8 mouse cellular contexts compared by ENCODE assay signal in genomic region chr15:77756848-77757247, GRCm38 (mm10). TPM values are rescaled to one million over a fixed set of nuclear protein-coding genes. Genes with fewer than 3 reads are reported as not detected.
A peak's percentile ranks its signal among the peaks of the same experiment; 100 is the strongest.
DNase-seq lines count a peak whose midpoint lies in the region; ATAC-seq and TF ChIP-seq lines count a peak whose summit lies in the region.

TSS of gene Apol8 (minus strand) at chr15:77757003.

- WGBS in kidney, postnatal 0 days: 11% methylated on average over 9 of the region's 9 CpGs
- WGBS in kidney, embryonic 16.5 days: 9% methylated on average over 9 of the region's 9 CpGs
- 11% methylated on average over 9 of the region's 9 CpGs for WGBS in hindbrain, embryonic 13.5 days

- TF ChIP-seq CTCF in kidney, postnatal 0 days (IDR thresholded peaks at IDR 0.05; ENCODE audit: low read depth): peak; percentile 88

- no peaks in the 10 kb centered on the region for H3K9me3 ChIP-seq in kidney, postnatal 0 days (replicated peaks; ENCODE audit: low read length)
- no peaks in the 10 kb centered on the region for H3K9me3 ChIP-seq in kidney, embryonic 16.5 days (ENCODE audit: low read length)
- no peaks in the 10 kb centered on the region for H3K9me3 ChIP-seq in hindbrain, embryonic 13.5 days

- peaks cover 19% of the 10 kb centered on the region for H3K36me3 ChIP-seq in kidney, postnatal 0 days (ENCODE audit: insufficient read depth, low read length)
- peaks cover 25% of the 10 kb centered on the region for H3K36me3 ChIP-seq in kidney, embryonic 16.5 days (ENCODE audit: insufficient read depth, low read length)
- peaks cover 18% of the 10 kb centered on the region for H3K36me3 ChIP-seq in hindbrain, embryonic 13.5 days

- H3K4me3 ChIP-seq in kidney, postnatal 0 days (replicated peaks; ENCODE audit: low read depth, low read length): no peak within 1 kb of the TSS
- H3K4me3 ChIP-seq in kidney, embryonic 16.5 days (ENCODE audit: low read length): no peak within 1 kb of the TSS
- no peak within 1 kb of the TSS for H3K4me3 ChIP-seq in hindbrain, embryonic 13.5 days

- DNase-seq in kidney, postnatal 0 days (ENCODE audit: low spot score): peak; percentile 77
- DNase-seq in Muller cell, postnatal 12 days (ENCODE audit: inconsistent ontology term): peak; percentile 36
- DNase-seq in cerebellum, postnatal 10 days: peak; percentile 74 to 80
- peak; percentile 50 for DNase-seq in left cerebral cortex, postnatal 4 days
- peak; percentile 89 for DNase-seq in naive thymus-derived CD4-positive, alpha-beta T cell, adult 2 months (ENCODE audit: low read depth)
- peak; percentile 74 for DNase-seq in thymus, postnatal 4 days

- no peaks in the 10 kb centered on the region for H3K27me3 ChIP-seq in kidney, postnatal 0 days (ENCODE audit: insufficient read depth, low read length)
- no peaks in the 10 kb centered on the region for H3K27me3 ChIP-seq in kidney, embryonic 16.5 days (ENCODE audit: insufficient read depth, low read length)
- no peaks in the 10 kb centered on the region for H3K27me3 ChIP-seq in hindbrain, embryonic 13.5 days

- no peaks in the 10 kb centered on the region for H3K4me1 ChIP-seq in kidney, postnatal 0 days (replicated peaks; ENCODE audit: insufficient read depth, low read length)
- no peaks in the 10 kb centered on the region for H3K4me1 ChIP-seq in kidney, embryonic 16.5 days (ENCODE audit: insufficient read depth, low read length)
- no peaks in the 10 kb centered on the region; the same call in 1 of the 2 replicates for H3K4me1 ChIP-seq in hindbrain, embryonic 13.5 days (replicated peaks)

- no peak for ATAC-seq in kidney, postnatal 0 days (replicated peaks; ENCODE audit: low FRiP score, low read depth)
- no peak for ATAC-seq in kidney, embryonic 16.5 days (ENCODE audit: low FRiP score, low TSS enrichment)
- peak; percentile 32; the same call in 1 of the 2 replicates for ATAC-seq in hindbrain, embryonic 13.5 days (ENCODE audit: low FRiP score)

- intact Hi-C loops in left cerebral cortex, postnatal 4 days (cut with DNase I): no loop called here

- no peak within 1 kb of the TSS for H3K9ac ChIP-seq in kidney, postnatal 0 days (ENCODE audit: low read depth, low read length)
- H3K9ac ChIP-seq in kidney, embryonic 16.5 days (replicated peaks; ENCODE audit: low read length): no peak within 1 kb of the TSS
- H3K9ac ChIP-seq in hindbrain, embryonic 13.5 days: no peak within 1 kb of the TSS

- no peak within 1 kb of the TSS for H3K4me2 ChIP-seq in kidney, postnatal 0 days (ENCODE audit: low read length)
- H3K4me2 ChIP-seq in kidney, embryonic 16.5 days (replicated peaks; ENCODE audit: low read depth, low read length): no peak within 1 kb of the TSS
- H3K4me2 ChIP-seq in hindbrain, embryonic 13.5 days: peak within 1 kb of the TSS; percentile 10; the same call in 1 of the 2 replicates

- H3K27ac ChIP-seq in kidney, postnatal 0 days: no peak within 1 kb of the TSS
- H3K27ac ChIP-seq in kidney, embryonic 16.5 days (ENCODE audit: low read length): no peak within 1 kb of the TSS
- H3K27ac ChIP-seq in hindbrain, embryonic 13.5 days: no peak within 1 kb of the TSS

RNA-seq across cellular contexts. Expression of gene Apol8, which starts in this region (rescaled TPM):
- not detected in 2 replicates for polyA plus RNA-seq in kidney, postnatal 0 days (2015; fragmentation: Nextera tagmentation; extraction: Ambion mirVana)
- 0.19 and 0.21 TPM in 2 replicates for polyA plus RNA-seq in kidney, embryonic 16.5 days (2015; fragmentation: Nextera tagmentation; extraction: Ambion mirVana)
- polyA plus RNA-seq in hindbrain, embryonic 13.5 days (2015; fragmentation: Nextera tagmentation; extraction: Ambion mirVana): 0.06 and 0.16 TPM in 2 replicates
- total RNA-seq in left cerebral cortex, postnatal 4 days (2021): under 1 TPM; 0.48 to 0.97 TPM

Comparison
In these comparisons a context has a peak if more than half of its experiments do, and no peak if none do; other contexts are left out.
1. Peak in DNase-seq in kidney, postnatal 0 days; RNA of the gene not detected or under 1 TPM.
2. Peak in ATAC-seq and H3K4me2 ChIP-seq in hindbrain, embryonic 13.5 days; RNA of the gene not detected or under 1 TPM.
3. Peak in DNase-seq in left cerebral cortex, postnatal 4 days; RNA of the gene not detected or under 1 TPM.
4. DNase-seq: peak in every context shown above with its lines; median percentile 89 in naive thymus-derived CD4-positive, alpha-beta T cell, adult 2 months; 77 in kidney, postnatal 0 days; 77 in cerebellum, postnatal 10 days; 74 in thymus, postnatal 4 days; 50 in left cerebral cortex, postnatal 4 days; 36 in Muller cell, postnatal 12 days.